Mouse (Mus musculus): ENCODE data around the gene Fam178b.

DNA sequence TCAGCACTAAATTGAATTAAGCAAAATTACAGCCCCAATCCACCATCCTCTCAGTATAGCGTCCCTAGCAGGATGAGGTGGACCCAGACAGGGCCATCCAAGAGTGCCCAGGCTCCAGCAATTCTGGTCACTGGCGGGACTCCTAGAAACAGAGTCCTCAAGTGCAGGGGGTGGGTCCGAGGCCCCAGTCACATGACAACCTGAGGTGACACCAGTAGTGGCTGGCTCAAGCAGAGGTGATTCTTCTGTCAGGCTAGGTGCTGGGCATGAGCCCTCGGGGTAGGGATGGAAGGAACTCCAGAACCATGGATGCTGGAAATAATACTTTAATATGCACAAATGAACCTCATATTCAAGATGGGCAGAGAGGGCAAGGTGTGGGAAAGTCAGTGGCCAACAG, 120.6 kb downstream of the Fam178b start:
- no peak for TF ChIP-seq POLR2A (IDR thresholded peaks at IDR 0.05; ENCODE audit: insufficient read depth, low read depth, low read length)
- TF ChIP-seq CTCF (IDR thresholded peaks at IDR 0.05; ENCODE audit: insufficient read depth, low read depth, low read length): no peak
